Mouse (Mus musculus): ENCODE measurements around the gene Robo3. TPM values are rescaled to one million over a fixed set of nuclear protein-coding genes. Genes with fewer than 3 reads are reported as not detected.

The Robo3 gene
- 0.13 and 0.19 TPM in 2 replicates for polyA plus RNA-seq (2012)

GRCm38 (mm10) chr9:37432720-37433421 is at the start of gene Robo3:
Robo3 (minus strand) TSS chr9:37433246.
- no peak for TF ChIP-seq GATA1 (IDR thresholded peaks at IDR 0.05; ENCODE audit: low read length)

- no peak for TF ChIP-seq GATA1 (IDR thresholded peaks at IDR 0.05; ENCODE audit: low read length)
Observed at GRCm38 (mm10) chr9:37474923-37475322, 41.9 kb upstream of the Robo3 start.

- TF ChIP-seq GATA1 (IDR thresholded peaks at IDR 0.05; ENCODE audit: low read length): no peak
Observed at GRCm38 (mm10) chr9:37473611-37474125, 40.6 kb upstream of the Robo3 start.

- TF ChIP-seq GATA1 (IDR thresholded peaks at IDR 0.05; ENCODE audit: low read length): no peak
Observed at GRCm38 (mm10) chr9:37462764-37463163, 29.7 kb upstream of the Robo3 start.

- no peak for TF ChIP-seq GATA1 (IDR thresholded peaks at IDR 0.05; ENCODE audit: low read length)
Observed at GRCm38 (mm10) chr9:37461571-37461970, 28.5 kb upstream of the Robo3 start.

GRCm38 (mm10) chr9:37460961-37461340 is 27.9 kb upstream of the Robo3 start:
- TF ChIP-seq GATA1 (IDR thresholded peaks at IDR 0.05; ENCODE audit: low read length): no peak

- no peak for TF ChIP-seq GATA1 (IDR thresholded peaks at IDR 0.05; ENCODE audit: low read length)
Observed at GRCm38 (mm10) chr9:37460043-37460960, 27.3 kb upstream of the Robo3 start.

- TF ChIP-seq GATA1 (IDR thresholded peaks at IDR 0.05; ENCODE audit: low read length): no peak
Observed at GRCm38 (mm10) chr9:37459665-37460042, 26.6 kb upstream of the Robo3 start.

GRCm38 (mm10) chr9:37457151-37457550 is 24.1 kb upstream of the Robo3 start:
- no peak for TF ChIP-seq GATA1 (IDR thresholded peaks at IDR 0.05; ENCODE audit: low read length)

GRCm38 (mm10) chr9:37456481-37456910 is 23.4 kb upstream of the Robo3 start:
- TF ChIP-seq GATA1 (IDR thresholded peaks at IDR 0.05; ENCODE audit: low read length): no peak

- no peak for TF ChIP-seq GATA1 (IDR thresholded peaks at IDR 0.05; ENCODE audit: low read length)
Observed at GRCm38 (mm10) chr9:37455868-37456267, 22.8 kb upstream of the Robo3 start.

GRCm38 (mm10) chr9:37454991-37455390 is 21.9 kb upstream of the Robo3 start:
- TF ChIP-seq GATA1 (IDR thresholded peaks at IDR 0.05; ENCODE audit: low read length): no peak

- no peak for TF ChIP-seq GATA1 (IDR thresholded peaks at IDR 0.05; ENCODE audit: low read length)
Observed at GRCm38 (mm10) chr9:37454011-37454492, 21.0 kb upstream of the Robo3 start.

- no peak for TF ChIP-seq GATA1 (IDR thresholded peaks at IDR 0.05; ENCODE audit: low read length)
Observed at GRCm38 (mm10) chr9:37453328-37453727, 20.3 kb upstream of the Robo3 start.

GRCm38 (mm10) chr9:37452401-37452800 is 19.4 kb upstream of the Robo3 start:
- no peak for TF ChIP-seq GATA1 (IDR thresholded peaks at IDR 0.05; ENCODE audit: low read length)
